Mouse (Mus musculus): ENCODE measurements at regions not wholly inside any gene's neighbourhood (a gene's known extent, or its start where the extent isn't known, plus 50 kb on each side); places are given as distances from the start of the nearest gene placed in this dataset.

DNA sequence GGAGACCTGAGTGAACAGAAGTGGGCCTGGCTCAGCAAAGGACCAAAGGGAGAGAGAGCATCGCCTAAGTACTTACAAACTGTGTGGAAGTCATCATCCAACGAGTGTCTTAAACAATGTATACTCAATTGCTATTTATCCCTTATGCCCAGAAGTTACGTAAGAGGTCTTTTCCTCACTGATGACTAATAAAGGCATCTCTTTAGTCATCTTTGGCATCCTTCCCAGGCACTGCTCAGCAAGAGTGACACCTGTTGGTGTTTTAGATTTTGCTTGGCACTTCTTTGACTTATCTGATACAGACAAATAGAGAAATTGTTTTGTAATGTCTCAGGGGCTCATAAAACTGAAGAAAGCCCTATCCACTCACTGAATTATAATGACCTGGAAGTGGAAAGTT is 59.4 kb upstream of the Cenpw start:
- no peak for DNase-seq (ENCODE audit: low read depth, low spot score)

DNA sequence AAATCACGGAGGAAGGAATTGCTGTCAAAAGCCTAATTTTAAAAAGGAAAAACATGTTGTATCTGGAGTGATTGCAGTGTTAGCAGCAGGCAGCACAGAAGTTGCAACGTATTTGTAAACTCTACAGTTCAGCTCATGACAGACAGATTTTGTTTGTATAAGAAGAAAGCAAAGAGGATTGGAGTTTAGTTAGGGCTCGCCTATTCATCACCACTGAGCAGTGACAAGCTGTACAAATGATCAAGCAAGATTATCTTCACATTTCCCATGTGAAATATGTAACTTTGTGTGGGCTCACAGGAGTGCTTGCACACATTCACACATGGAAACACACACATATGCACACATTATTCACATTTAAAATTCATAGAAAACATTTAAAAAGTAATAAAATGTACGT is 57.5 kb upstream of the Cenpw start:
- no peak for DNase-seq (ENCODE audit: low read depth, low spot score)

Measured in mesoderm, embryonic 11.5 days (tissue).